Mouse (Mus musculus) heart, adult 2 months (tissue): ENCODE data around the gene Ncan.

Experiments
- CTCF ChIP-seq: fragments of 200-600 bp; IDR thresholded peaks from 2 replicates; pipeline ENCODE4 v1.8.1; 2022; ENCODE audit warnings: antibody characterized with exemption, mild to moderate bottlenecking, moderate library complexity
- POLR2A ChIP-seq: fragments of 200-500 bp; IDR thresholded peaks from 2 replicates; pipeline ENCODE4 v1.6.1; 2011; ENCODE audit warnings: mild to moderate bottlenecking, low read depth, low read length, control low read depth; ENCODE audit not compliant: insufficient read depth

DNA sequence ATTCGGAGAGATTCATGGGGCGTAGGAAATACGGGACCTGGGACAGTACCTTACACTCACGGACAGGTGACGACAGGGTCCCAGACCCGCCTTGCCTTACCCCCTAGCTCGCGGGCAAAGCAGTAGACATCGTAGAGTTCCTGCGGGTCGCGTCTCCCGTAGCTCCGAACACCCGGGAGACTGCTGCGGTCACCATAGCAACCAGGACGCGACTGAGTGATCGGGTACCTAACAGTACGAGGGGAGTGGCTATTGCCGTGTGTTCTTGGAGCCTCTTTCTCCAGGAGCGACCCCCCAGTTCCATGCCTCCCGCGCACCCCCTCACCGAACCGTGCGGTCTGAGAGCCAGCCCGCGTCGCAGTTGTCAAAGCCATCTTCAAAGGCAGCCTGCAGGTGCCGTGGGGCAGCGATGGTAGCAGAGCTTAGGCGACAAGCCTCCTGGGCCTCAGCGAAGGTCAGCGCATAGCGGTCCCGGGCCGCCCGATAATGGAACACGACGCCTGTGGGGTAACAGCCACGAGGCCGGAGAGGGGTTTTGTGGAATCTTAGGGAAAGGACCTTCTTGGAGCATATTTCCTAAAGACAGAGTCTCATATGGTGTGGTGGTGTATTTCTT is 8.2 kb downstream of the Ncan start:
- TF ChIP-seq CTCF (no peak), POLR2A (no peak)
